Mouse (Mus musculus): ENCODE results near the gene Phf23. TPM values are rescaled to one million over a fixed set of nuclear protein-coding genes. Genes with fewer than 3 reads are reported as not detected.
A peak's percentile ranks its signal among the peaks of the same experiment; 100 is the strongest.
"Not testable (repeated sequence)": the region's sequence is repeated elsewhere in the genome, so short reads cannot be mapped to it uniquely, and the experiment has no call there.

Phf23 gene
- polyA plus RNA-seq, 1 experiment from 2014 or later: 61.3 TPM

GRCm38 (mm10) chr11:70010033-70010432 lies 14.5 kb downstream of the Phf23 start:
- WGBS: 88% methylated on average over 6 of the region's 6 CpGs
- Histone ChIP-seq H3K9ac (no peak overlapping the region), H3K4me3 (replicated peaks) (no peak overlapping the region), H3K4me2 (replicated peaks) (no peak overlapping the region), H3K27ac (no peak overlapping the region), H3K27me3 (replicated peaks) (no peaks in the 10 kb centered on the region), H3K4me1 (replicated peaks) (peaks cover 12% of the 10 kb centered on the region), H3K9me3 (no peaks in the 10 kb centered on the region), H3K36me3 (peaks cover 64% of the 10 kb centered on the region)
- ATAC-seq: no peak

GRCm38 (mm10) chr11:70010548-70010947 lies 15.0 kb downstream of the Phf23 start:
- Histone ChIP-seq H3K36me3 (peaks cover 59% of the 10 kb centered on the region), H3K27me3 (replicated peaks) (no peaks in the 10 kb centered on the region), H3K9me3 (no peaks in the 10 kb centered on the region), H3K4me2 (replicated peaks) (no peak overlapping the region), H3K27ac (no peak overlapping the region), H3K4me3 (replicated peaks) (no peak overlapping the region), H3K4me1 (replicated peaks) (peaks cover 12% of the 10 kb centered on the region), H3K9ac (no peak overlapping the region)
- 83% methylated on average over 12 of the region's 12 CpGs for WGBS
- ATAC-seq: no peak

- WGBS: 91% methylated on average over 10 of the region's 10 CpGs
- Histone ChIP-seq H3K9ac (no peak overlapping the region), H3K9me3 (no peaks in the 10 kb centered on the region), H3K4me1 (replicated peaks) (peaks cover 12% of the 10 kb centered on the region), H3K4me2 (replicated peaks) (no peak overlapping the region), H3K36me3 (peaks cover 58% of the 10 kb centered on the region), H3K27ac (no peak overlapping the region), H3K27me3 (replicated peaks) (no peaks in the 10 kb centered on the region), H3K4me3 (replicated peaks) (no peak overlapping the region)
- ATAC-seq: no peak
Measured at GRCm38 (mm10) chr11:70010961-70011360, 15.4 kb downstream of the Phf23 start.

GRCm38 (mm10) chr11:70012931-70013330 lies 17.4 kb downstream of the Phf23 start:
- 89% methylated on average over 9 of the region's 9 CpGs for WGBS
- no peak overlapping the region for H3K4me2 ChIP-seq (replicated peaks)
- no peaks in the 10 kb centered on the region for H3K27me3 ChIP-seq (replicated peaks)
- H3K4me3 ChIP-seq (replicated peaks): no peak overlapping the region
- H3K36me3 ChIP-seq: peaks cover 42% of the 10 kb centered on the region
- ATAC-seq: no peak
- no peak overlapping the region for H3K27ac ChIP-seq
- no peaks in the 10 kb centered on the region for H3K9me3 ChIP-seq
- H3K4me1 ChIP-seq (replicated peaks): peaks cover 19% of the 10 kb centered on the region
- no peak overlapping the region for H3K9ac ChIP-seq

- no peak for ATAC-seq
- H3K36me3 ChIP-seq: peaks cover 38% of the 10 kb centered on the region
- 79% methylated on average over 3 of the region's 3 CpGs for WGBS
- no peak overlapping the region for H3K27ac ChIP-seq
- H3K4me3 ChIP-seq (replicated peaks): no peak overlapping the region
- H3K4me1 ChIP-seq (replicated peaks): peaks cover 21% of the 10 kb centered on the region
- H3K9ac ChIP-seq: no peak overlapping the region; the same call in 1 of the 2 replicates
- H3K9me3 ChIP-seq: no peaks in the 10 kb centered on the region
- no peak overlapping the region for H3K4me2 ChIP-seq (replicated peaks)
- no peaks in the 10 kb centered on the region for H3K27me3 ChIP-seq (replicated peaks)
Measured at GRCm38 (mm10) chr11:70013408-70013807, 17.8 kb downstream of the Phf23 start.

- Histone ChIP-seq H3K27ac (no peak overlapping the region), H3K4me1 (replicated peaks) (peaks cover 27% of the 10 kb centered on the region), H3K9ac (no peak overlapping the region), H3K27me3 (replicated peaks) (no peaks in the 10 kb centered on the region), H3K4me3 (replicated peaks) (no peak overlapping the region), H3K9me3 (no peaks in the 10 kb centered on the region), H3K4me2 (replicated peaks) (peak overlapping the region; percentile 69; the same call in 1 of the 2 replicates), H3K36me3 (peaks cover 33% of the 10 kb centered on the region)
- WGBS: 49% methylated on average over 5 of the region's 5 CpGs
- no peak for ATAC-seq
Measured at GRCm38 (mm10) chr11:70014051-70014450, 18.5 kb downstream of the Phf23 start.

- peaks cover 25% of the 10 kb centered on the region for H3K36me3 ChIP-seq
- under 1% methylated on average over 35 of the region's 35 CpGs for WGBS
- H3K4me1 ChIP-seq (replicated peaks): peaks cover 36% of the 10 kb centered on the region
- no peaks in the 10 kb centered on the region for H3K9me3 ChIP-seq
- H3K27me3 ChIP-seq (replicated peaks): no peaks in the 10 kb centered on the region
- peak within 1 kb of the TSS; percentile 58 for H3K4me3 ChIP-seq (replicated peaks)
- peak within 1 kb of the TSS; percentile 59 for H3K9ac ChIP-seq
- peak within 1 kb of the TSS; percentile 69 for H3K4me2 ChIP-seq (replicated peaks)
- ATAC-seq: peak; percentile 93
- H3K27ac ChIP-seq: peak within 1 kb of the TSS; percentile 65
Measured at GRCm38 (mm10) chr11:70014880-70015558, 19.4 kb downstream of the Phf23 start, which contains the start of gene Acadvl. Acadvl (minus strand) TSS chr11:70015411.

- H3K36me3 ChIP-seq: peaks cover 21% of the 10 kb centered on the region
- ATAC-seq: no peak
- peaks cover 40% of the 10 kb centered on the region for H3K4me1 ChIP-seq (replicated peaks)
- no peaks in the 10 kb centered on the region for H3K27me3 ChIP-seq (replicated peaks)
- peak overlapping the region; percentile 58; the same call in 1 of the 2 replicates for H3K4me3 ChIP-seq (replicated peaks)
- no peak overlapping the region for H3K27ac ChIP-seq
- no peak overlapping the region for H3K9ac ChIP-seq
- H3K4me2 ChIP-seq (replicated peaks): peak overlapping the region; percentile 69
- 64% methylated on average over 6 of the region's 6 CpGs for WGBS
- no peaks in the 10 kb centered on the region for H3K9me3 ChIP-seq
Measured at GRCm38 (mm10) chr11:70015677-70016076, 20.1 kb downstream of the Phf23 start.

- not testable (repeated sequence) for H3K4me3 ChIP-seq (replicated peaks); H3K27me3 ChIP-seq (replicated peaks); ATAC-seq; H3K9me3 ChIP-seq; H3K9ac ChIP-seq; H3K4me2 ChIP-seq (replicated peaks); H3K27ac ChIP-seq
- H3K4me1 ChIP-seq (replicated peaks): peaks cover 40% of the 10 kb centered on the region
- peaks cover 16% of the 10 kb centered on the region for H3K36me3 ChIP-seq
- WGBS: 78% methylated on average over 2 of the region's 2 CpGs
Measured at GRCm38 (mm10) chr11:70016177-70016576, 20.6 kb downstream of the Phf23 start.

- H3K36me3 ChIP-seq: peaks cover 12% of the 10 kb centered on the region
- H3K4me1 ChIP-seq (replicated peaks): peaks cover 40% of the 10 kb centered on the region
- peak within 1 kb of the TSS; percentile 51; the same call in 1 of the 2 replicates for H3K27ac ChIP-seq
- H3K27me3 ChIP-seq (replicated peaks): no peaks in the 10 kb centered on the region
- 77% methylated on average over 3 of the region's 3 CpGs for WGBS
- H3K4me2 ChIP-seq (replicated peaks): peak within 1 kb of the TSS; percentile 74
- ATAC-seq: no peak
- H3K9ac ChIP-seq: peak within 1 kb of the TSS; percentile 69
- no peaks in the 10 kb centered on the region for H3K9me3 ChIP-seq
- H3K4me3 ChIP-seq (replicated peaks): peak within 1 kb of the TSS; percentile 57; the same call in 1 of the 2 replicates
Measured at GRCm38 (mm10) chr11:70016669-70017068, 21.1 kb downstream of the Phf23 start, which contains the start of gene Dlg4. Dlg4 (plus strand) TSS chr11:70016942.

- Histone ChIP-seq H3K36me3 (peaks cover 6% of the 10 kb centered on the region; the same call in 1 of the 2 replicates), H3K27me3 (replicated peaks) (no peaks in the 10 kb centered on the region), H3K4me2 (replicated peaks) (peak overlapping the region; percentile 74), H3K9me3 (no peaks in the 10 kb centered on the region), H3K9ac (peak overlapping the region; percentile 69), H3K4me3 (replicated peaks) (no peak overlapping the region), H3K27ac (0 out of 2 replicates have a peak overlapping the region, but pooled peaks have one; percentile 51), H3K4me1 (replicated peaks) (peaks cover 40% of the 10 kb centered on the region)
- WGBS: 48% methylated on average over 7 of the region's 7 CpGs
- no peak for ATAC-seq
Measured at GRCm38 (mm10) chr11:70017199-70017767, 21.7 kb downstream of the Phf23 start.

GRCm38 (mm10) chr11:70018131-70018990 lies 22.8 kb downstream of the Phf23 start:
- peaks cover 40% of the 10 kb centered on the region for H3K4me1 ChIP-seq (replicated peaks)
- 1% methylated on average over 19 of the region's 25 CpGs for WGBS

More at GRCm38 (mm10) chr11:70018131-70018990, 22.8 kb downstream of the Phf23 start:
- H3K9ac ChIP-seq: peak overlapping the region; percentile 69
- ATAC-seq: no peak
- no peaks in the 10 kb centered on the region for H3K27me3 ChIP-seq (replicated peaks)
- no peaks in the 10 kb centered on the region for H3K9me3 ChIP-seq
- peak overlapping the region; percentile 85 for H3K27ac ChIP-seq
- H3K4me2 ChIP-seq (replicated peaks): peak overlapping the region; percentile 74
- peak overlapping the region; percentile 57 for H3K4me3 ChIP-seq (replicated peaks)
- no peaks in the 10 kb centered on the region for H3K36me3 ChIP-seq

Measured in intestine, embryonic 15.5 days (tissue).